Mouse (Mus musculus): ENCODE measurements around the gene Medag.

Medag gene

GRCm38 (mm10) chr5:149474701-149475468 lies 63.3 kb downstream of the Medag start:
- no peak for DNase-seq (ENCODE audit: low read depth in 2 of 2, low spot score in 2 of 2)

All from CD8-positive naive resting alpha-beta T cell, adult 2 months (primary cell).